Mouse (Mus musculus) CH12.LX (cell line): ENCODE data around the gene Kank4. TPM values are rescaled to one million over a fixed set of nuclear protein-coding genes. Genes with fewer than 3 reads are reported as not detected.

ENCODE experiments used
- DNase-seq: peaks from one replicate; pipeline ENCODE4 v3.0.0-alpha.2; 2013; ENCODE audit errors: extremely low read depth
- H3K27ac ChIP-seq: 2 replicates; pipeline ENCODE4 v1.5.1; 2012; ENCODE audit warnings: low read depth, mild to moderate bottlenecking, control low read depth, moderate library complexity; ENCODE audit not compliant: insufficient read depth
- H3K27me3 ChIP-seq: replicated peaks from 2 replicates; pipeline ENCODE3; 2012; ENCODE audit warnings: inconsistent platforms
- H3K36me3 ChIP-seq, 2 experiments: replicated peaks in 1 of 2; 2 replicates each; pipeline versions ENCODE3 to v1.6.1; 2012; ENCODE audit warnings: inconsistent platforms in 1 of 2, low read length in 1 of 2, mild to moderate bottlenecking in 1 of 2, mixed read lengths in 1 of 2, moderate library complexity in 1 of 2; ENCODE audit not compliant: control insufficient read depth in 1 of 2, insufficient read depth in 1 of 2
- H3K4me1 ChIP-seq, 2 experiments: 2 replicates each; pipeline ENCODE4 v1.6.1; 2012; ENCODE audit warnings: inconsistent platforms in 1 of 2, moderate library complexity in 1 of 2; ENCODE audit not compliant: insufficient read depth in 2 of 2, control insufficient read depth in 1 of 2
- H3K4me2 ChIP-seq: 2 replicates; pipeline ENCODE4 v1.6.1; 2012; ENCODE audit warnings: low read depth, mild to moderate bottlenecking, control low read depth; ENCODE audit not compliant: poor library complexity, insufficient read depth, severe bottlenecking
- H3K4me3 ChIP-seq, 3 experiments: fragments of 150-350 bp in 1 of 3; sonication (generic) in 1 of 3; replicated peaks in 1 of 3; 2 replicates each; pipeline versions ENCODE3 to v1.5.1; 2011 to 2012; ENCODE audit warnings: low read depth in 2 of 3, low read length in 2 of 3, mild to moderate bottlenecking in 2 of 3, moderate library complexity in 2 of 3, control low read depth in 1 of 3, improper control_type of control experiment in 1 of 3, inconsistent platforms in 1 of 3, mixed read lengths in 1 of 3; ENCODE audit not compliant: poor library complexity in 1 of 3
- H3K79me2 ChIP-seq: replicated peaks from 2 replicates; pipeline ENCODE4 v1.6.1; 2012; ENCODE audit warnings: mild to moderate bottlenecking, moderate library complexity; ENCODE audit not compliant: control insufficient read depth, poor library complexity, insufficient read depth, severe bottlenecking; ENCODE audit errors: extremely low read depth
- H3K9ac ChIP-seq: 2 replicates; pipeline ENCODE4 v1.6.1; 2012; ENCODE audit warnings: low read depth, mild to moderate bottlenecking, control low read depth, moderate library complexity; ENCODE audit not compliant: insufficient read depth
- H3K9me3 ChIP-seq: replicated peaks from 2 replicates; pipeline ENCODE3; 2012; ENCODE audit warnings: low read length, inconsistent platforms, mixed read lengths
- BHLHE40 ChIP-seq: IDR thresholded peaks from 2 replicates; pipeline ENCODE4 v1.6.1; 2011; ENCODE audit warnings: mild to moderate bottlenecking, low read depth, low read length, improper control_type of control experiment
- CHD2 ChIP-seq: IDR thresholded peaks from 2 replicates; pipeline ENCODE4 v1.6.1; 2011; ENCODE audit warnings: low read length, improper control_type of control experiment
- CTCF ChIP-seq, 2 experiments: IDR thresholded peaks in 1 of 2; conservative IDR thresholded peaks in 1 of 2; 2 replicates each; pipeline ENCODE4 v1.5.1; 2011 to 2012; ENCODE audit warnings: low read depth in 2 of 2, low read length in 2 of 2, improper control_type of control experiment in 1 of 2, inconsistent platforms in 1 of 2, mild to moderate bottlenecking in 1 of 2, moderate library complexity in 1 of 2
- E2F4 ChIP-seq: IDR thresholded peaks from 2 replicates; pipeline ENCODE4 v1.6.1; 2011; ENCODE audit warnings: low read depth, low read length, improper control_type of control experiment; ENCODE audit not compliant: insufficient replicate concordance
- EP300 ChIP-seq: IDR thresholded peaks from 2 replicates; pipeline ENCODE4 v1.6.1; 2011; ENCODE audit warnings: low read length, improper control_type of control experiment
- GABPA ChIP-seq: IDR thresholded peaks from 2 replicates; pipeline ENCODE4 v1.6.1; 2012; ENCODE audit warnings: low read depth, low read length, improper control_type of control experiment, inconsistent platforms; ENCODE audit not compliant: insufficient replicate concordance
- IRF4 ChIP-seq: IDR thresholded peaks from 2 replicates; pipeline ENCODE4 v1.6.1; 2014; ENCODE audit warnings: low read depth, mild to moderate bottlenecking, inconsistent platforms, low read length, improper control_type of control experiment
- JUN ChIP-seq: IDR thresholded peaks from 2 replicates; pipeline ENCODE4 v1.6.1; 2011; ENCODE audit warnings: low read depth, mild to moderate bottlenecking, low read length, improper control_type of control experiment, moderate library complexity; ENCODE audit not compliant: insufficient read depth
- JUND ChIP-seq: conservative IDR thresholded peaks from 2 replicates; pipeline ENCODE4 v1.6.1; 2011; ENCODE audit warnings: low read depth, low read length, improper control_type of control experiment
- KAT2A ChIP-seq: IDR thresholded peaks from 2 replicates; pipeline ENCODE4 v1.6.1; 2012; ENCODE audit warnings: low read length, improper control_type of control experiment, inconsistent platforms; ENCODE audit not compliant: insufficient replicate concordance
- MAFK ChIP-seq: IDR thresholded peaks from 2 replicates; pipeline ENCODE4 v1.6.1; 2011; ENCODE audit warnings: low read length, improper control_type of control experiment; ENCODE audit not compliant: insufficient replicate concordance
- MAX ChIP-seq: IDR thresholded peaks from 2 replicates; pipeline ENCODE4 v1.6.1; 2011; ENCODE audit warnings: low read length, improper control_type of control experiment
- MEF2A ChIP-seq: IDR thresholded peaks from 2 replicates; pipeline ENCODE4 v1.6.1; 2014; ENCODE audit warnings: low read depth, mild to moderate bottlenecking, inconsistent platforms, low read length, improper control_type of control experiment, borderline replicate concordance
- NRF1 ChIP-seq: IDR thresholded peaks from 2 replicates; pipeline ENCODE4 v1.6.1; 2014; ENCODE audit warnings: low read depth, mild to moderate bottlenecking, inconsistent platforms, low read length, improper control_type of control experiment, moderate library complexity
- PAX5 ChIP-seq: IDR thresholded peaks from 2 replicates; pipeline ENCODE4 v1.6.1; 2012; ENCODE audit warnings: low read length, inconsistent platforms, mixed read lengths
- POLR2A ChIP-seq: IDR thresholded peaks from 2 replicates; pipeline ENCODE4 v1.6.1; 2011; ENCODE audit warnings: low read depth, mild to moderate bottlenecking, improper control_type of control experiment, low read length
- POLR2AphosphoS2 ChIP-seq: IDR thresholded peaks from 2 replicates; pipeline ENCODE4 v1.6.1; 2011; ENCODE audit warnings: low read depth, low read length, improper control_type of control experiment
- RAD21 ChIP-seq: IDR thresholded peaks from 2 replicates; pipeline ENCODE4 v1.6.1; 2011; ENCODE audit warnings: low read depth, mild to moderate bottlenecking, low read length, improper control_type of control experiment, moderate library complexity
- RCOR1 ChIP-seq: conservative IDR thresholded peaks from 2 replicates; pipeline ENCODE4 v1.6.1; 2012; ENCODE audit warnings: low read depth, mild to moderate bottlenecking, inconsistent platforms, low read length, improper control_type of control experiment
- SMC3 ChIP-seq: IDR thresholded peaks from 2 replicates; pipeline ENCODE4 v1.6.1; 2011; ENCODE audit warnings: low read depth, low read length, improper control_type of control experiment
- TBP ChIP-seq: conservative IDR thresholded peaks from 2 replicates; pipeline ENCODE4 v1.6.1; 2011; ENCODE audit warnings: low read depth, low read length, improper control_type of control experiment
- UBTF ChIP-seq: IDR thresholded peaks from 2 replicates; pipeline ENCODE4 v1.6.1; 2012; ENCODE audit warnings: low read depth, mild to moderate bottlenecking, inconsistent platforms, low read length, improper control_type of control experiment, moderate library complexity
- USF1 ChIP-seq: IDR thresholded peaks from 2 replicates; pipeline ENCODE4 v1.6.1; 2014; ENCODE audit warnings: low read depth, mild to moderate bottlenecking, inconsistent platforms, low read length, improper control_type of control experiment
- ZKSCAN1 ChIP-seq: IDR thresholded peaks from 2 replicates; pipeline ENCODE4 v1.6.1; 2012; ENCODE audit warnings: low read depth, inconsistent platforms, low read length, improper control_type of control experiment, borderline replicate concordance
- ZMIZ1 ChIP-seq: IDR thresholded peaks from 2 replicates; pipeline ENCODE4 v1.6.1; 2012; ENCODE audit warnings: low read depth, mild to moderate bottlenecking, inconsistent platforms, low read length, improper control_type of control experiment
- ZNF384 ChIP-seq: IDR thresholded peaks from 2 replicates; pipeline ENCODE4 v1.6.1; 2012; ENCODE audit warnings: low read depth, low read length, improper control_type of control experiment, inconsistent platforms
- dilution Hi-C: fragments of 300-500 bp; cut with MboI; formaldehyde crosslinking; loops from 2 replicates; pipeline ENCODE4 v1.14.3; 2020; ENCODE audit warnings: low sequenced_read_pairs; ENCODE audit not compliant: extremely low pct_unique_long_range_greater_than_20kb, extremely low pct_ligation_motif_present
- in situ Hi-C: fragments of 300-500 bp; cut with MboI; formaldehyde crosslinking; loops from 3 replicates; pipeline ENCODE4 v1.14.3; 2019; ENCODE audit warnings: low sequenced_read_pairs, low pct_ligation_motif_present, low pct_unique_long_range_greater_than_20kb, mixed read lengths
- polyA plus RNA-seq: library from polyadenylated mRNA; unstranded; fragments of >175 nt; gene quantifications from 2 replicates; pipeline ENCODE4 v1.2.1, GENCODE M21; 2012; ENCODE audit warnings: low read depth; ENCODE audit not compliant: insufficient read length
- total RNA-seq, 2 experiments: library from RNA; depleted of rRNA; stranded (reverse); fragments of 300-350 nt in 1 of 2; fragments of >200 nt in 1 of 2; gene quantifications; 2 replicates each; pipeline ENCODE4 v1.2.3; 2012 to 2014

Kank4 gene
- total and polyA plus RNA-seq, 3 experiments: not detected

DNA sequence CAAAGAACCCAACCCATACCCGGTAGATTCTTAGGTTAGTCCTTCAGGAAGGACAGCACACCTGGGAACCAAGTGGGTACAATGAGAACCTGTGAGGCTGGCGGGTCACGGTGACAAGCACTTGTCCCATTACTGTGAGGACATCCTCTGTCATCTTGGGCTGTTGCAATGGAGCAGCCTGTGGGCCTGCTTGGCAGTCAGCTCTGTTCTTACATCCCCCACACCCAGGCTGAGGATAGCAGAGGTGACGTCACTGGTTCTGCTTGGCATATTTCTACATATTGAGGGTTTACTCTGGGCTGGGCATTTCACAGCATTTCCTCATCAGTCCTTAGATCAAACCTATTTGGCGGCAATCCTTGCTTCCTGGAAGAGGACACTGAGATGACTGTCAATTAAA, 43.6 kb downstream of the Kank4 start:
- Histone ChIP-seq H3K9ac (no peak overlapping the region), H3K4me2 (no peak overlapping the region), H3K79me2 (no peaks in the 10 kb centered on the region), H3K36me3 (no peaks in the 10 kb centered on the region), H3K4me1 (no peaks in the 10 kb centered on the region), H3K9me3 (peaks cover 82% of the 10 kb centered on the region), H3K27ac (no peak overlapping the region), H3K4me3 (no peak overlapping the region), H3K27me3 (no peaks in the 10 kb centered on the region)
- no peak for DNase-seq
- in situ Hi-C loops (no loop called here), dilution Hi-C loops (no loop called here)
- TF ChIP-seq BHLHE40 (no peak), GABPA (no peak), POLR2AphosphoS2 (no peak), EP300 (no peak), JUND (no peak), UBTF (no peak), ZKSCAN1 (no peak), MAFK (no peak), POLR2A (no peak), MEF2A (no peak), NRF1 (no peak), TBP (no peak), KAT2A (no peak), ZNF384 (no peak), MAX (no peak), SMC3 (no peak), RAD21 (no peak), RCOR1 (no peak), USF1 (no peak), CHD2 (no peak)

DNA sequence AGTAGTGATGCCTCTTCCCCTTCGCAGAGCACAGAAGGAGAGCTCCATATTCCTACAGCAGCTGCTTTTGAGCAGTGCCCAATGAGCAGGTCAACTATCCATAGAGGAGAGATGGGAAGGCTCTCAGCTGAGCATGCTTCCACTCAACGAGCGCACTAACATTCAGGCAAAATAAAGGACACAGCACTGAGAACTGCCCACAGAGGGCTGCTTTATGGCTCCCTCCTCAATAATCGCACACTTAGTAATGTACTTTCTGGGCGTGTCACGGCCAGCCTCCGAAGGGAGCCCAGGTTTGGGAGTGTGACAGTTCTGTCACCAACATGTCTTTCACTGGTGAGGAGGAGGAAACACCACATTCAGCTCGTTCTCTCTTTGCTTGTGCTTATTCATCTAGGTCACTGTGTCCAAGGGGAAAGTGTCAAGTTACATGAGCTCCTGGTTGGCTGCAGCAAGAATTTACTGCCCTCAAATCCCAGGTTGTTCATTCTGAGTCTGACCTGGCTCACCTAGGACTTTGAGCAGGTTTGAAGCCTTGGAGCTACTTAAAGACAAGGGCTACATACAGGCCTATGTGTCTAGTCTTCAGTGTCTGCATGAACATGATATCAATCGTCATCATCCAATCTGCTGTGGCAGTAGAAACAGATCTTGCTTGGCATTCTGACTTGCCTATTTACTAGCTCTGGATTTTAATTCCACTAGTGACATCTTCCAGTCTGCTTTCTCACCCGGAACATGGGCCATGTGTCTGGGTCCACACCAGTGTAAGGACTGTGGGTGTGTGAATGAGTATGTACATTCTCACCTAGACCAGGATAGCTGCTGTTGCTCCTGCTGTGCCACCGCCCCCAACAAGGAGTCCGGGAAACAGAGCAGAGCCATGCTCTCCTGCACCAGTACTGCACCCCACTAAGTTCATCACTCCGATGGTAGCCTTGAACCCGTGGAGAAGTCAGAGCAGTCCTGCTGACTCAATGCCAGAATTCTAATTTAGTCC, 49.9 kb downstream of the Kank4 start:
- H3K27me3 ChIP-seq: no peaks in the 10 kb centered on the region
- no peak for DNase-seq
- dilution Hi-C loops: no loop called here
- no peak overlapping the region for H3K4me3 ChIP-seq
- no peaks in the 10 kb centered on the region for H3K36me3 ChIP-seq
- H3K79me2 ChIP-seq: no peaks in the 10 kb centered on the region
- no peak overlapping the region for H3K9ac ChIP-seq
- in situ Hi-C loops: no loop called here
- H3K4me2 ChIP-seq: no peak overlapping the region
- H3K4me1 ChIP-seq: no peaks in the 10 kb centered on the region
- peaks cover 65% of the 10 kb centered on the region for H3K9me3 ChIP-seq
- no peak overlapping the region for H3K27ac ChIP-seq
- no peak for TF ChIP-seq UBTF
- TF ChIP-seq KAT2A: no peak
- no peak for TF ChIP-seq IRF4
- no peak for TF ChIP-seq CTCF (conservative IDR thresholded peaks at IDR 0.05 in 1 of 2, IDR thresholded peaks at IDR 0.05 in 1 of 2; ENCODE audit: low read depth in 2 of 2, low read length in 2 of 2)
- no peak for TF ChIP-seq POLR2AphosphoS2
- no peak for TF ChIP-seq RAD21
- no peak for TF ChIP-seq PAX5
- no peak for TF ChIP-seq ZMIZ1
- no peak for TF ChIP-seq TBP
- no peak for TF ChIP-seq E2F4
- no peak for TF ChIP-seq GABPA
- no peak for TF ChIP-seq JUN
- TF ChIP-seq MAX: no peak
- TF ChIP-seq, all 38 proteins: peak for 0
